Mouse (Mus musculus) embryonic fibroblast, embryonic 13.5 days (primary cell): ENCODE measurements at regions not wholly inside any gene's neighbourhood (a gene's known extent, or its start where the extent isn't known, plus 50 kb on each side); places are given as distances from the start of the nearest gene placed in this dataset.

Source experiments
- H3K27ac ChIP-seq: 2 replicates; pipeline ENCODE4 v1.5.1; 2012; ENCODE audit warnings: low read length, control low read depth, inconsistent platforms; ENCODE audit not compliant: insufficient read depth
- H3K4me1 ChIP-seq: 2 replicates; pipeline ENCODE4 v1.6.1; 2011; ENCODE audit warnings: low read length; ENCODE audit not compliant: control insufficient read depth, insufficient read depth
- H3K4me3 ChIP-seq: 2 replicates; pipeline ENCODE4 v1.5.1; 2011; ENCODE audit warnings: mild to moderate bottlenecking, control low read depth, low read length; ENCODE audit not compliant: insufficient read depth
- CTCF ChIP-seq: IDR thresholded peaks from 2 replicates; pipeline ENCODE4 v1.5.1; 2011; ENCODE audit warnings: mild to moderate bottlenecking, control low read depth, low read length, moderate library complexity, borderline replicate concordance; ENCODE audit not compliant: insufficient read depth
- POLR2A ChIP-seq: IDR thresholded peaks from 2 replicates; pipeline ENCODE4 v1.6.1; 2011; ENCODE audit warnings: low read depth, mild to moderate bottlenecking, control low read depth, low read length, moderate library complexity

DNA sequence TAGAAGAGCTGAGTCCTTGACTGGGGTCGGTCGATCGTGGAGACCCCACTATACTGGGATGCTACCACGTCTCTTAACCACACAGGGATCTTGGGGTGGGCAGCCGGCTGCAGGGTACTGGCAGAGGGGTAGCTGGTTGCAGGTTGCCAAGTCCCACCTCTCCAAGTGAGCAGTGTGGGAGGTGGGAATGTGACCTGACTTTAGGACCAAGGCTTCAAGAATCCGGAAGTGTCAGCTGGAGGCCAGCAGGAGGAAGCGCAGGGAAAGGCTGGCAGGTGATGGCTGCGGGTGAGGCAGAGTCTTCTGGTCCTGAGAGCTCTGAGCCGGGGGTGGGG, 99.2 kb downstream of the Amer3 start:
- Histone ChIP-seq H3K27ac (no peak overlapping the region), H3K4me1 (no peaks in the 10 kb centered on the region), H3K4me3 (peak overlapping the region; percentile 42)
- TF ChIP-seq POLR2A (no peak), CTCF (no peak)

DNA sequence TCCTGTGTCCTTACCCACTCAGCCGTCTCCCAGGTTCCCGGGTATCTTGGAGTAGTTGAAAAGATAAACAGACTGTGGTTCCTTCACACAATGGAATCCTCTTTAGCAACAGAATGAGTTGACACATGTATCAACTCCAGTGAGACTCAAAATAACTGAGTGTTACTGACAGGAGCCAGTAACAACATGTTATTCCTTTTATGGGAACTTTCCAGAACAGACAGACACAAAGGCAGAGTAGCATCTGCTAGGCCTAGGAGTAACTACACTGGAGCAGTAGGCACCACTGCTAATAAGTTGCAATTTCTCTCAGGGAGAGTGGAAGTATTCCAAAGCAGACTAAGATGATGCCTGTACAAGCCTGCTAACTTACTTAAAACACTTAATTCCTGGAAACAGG, 107.1 kb downstream of the Amer3 start:
- no peak for TF ChIP-seq POLR2A
- TF ChIP-seq CTCF: no peak
- H3K27ac ChIP-seq: no peak overlapping the region
- H3K4me3 ChIP-seq: no peak overlapping the region
- H3K4me1 ChIP-seq: no peaks in the 10 kb centered on the region

DNA sequence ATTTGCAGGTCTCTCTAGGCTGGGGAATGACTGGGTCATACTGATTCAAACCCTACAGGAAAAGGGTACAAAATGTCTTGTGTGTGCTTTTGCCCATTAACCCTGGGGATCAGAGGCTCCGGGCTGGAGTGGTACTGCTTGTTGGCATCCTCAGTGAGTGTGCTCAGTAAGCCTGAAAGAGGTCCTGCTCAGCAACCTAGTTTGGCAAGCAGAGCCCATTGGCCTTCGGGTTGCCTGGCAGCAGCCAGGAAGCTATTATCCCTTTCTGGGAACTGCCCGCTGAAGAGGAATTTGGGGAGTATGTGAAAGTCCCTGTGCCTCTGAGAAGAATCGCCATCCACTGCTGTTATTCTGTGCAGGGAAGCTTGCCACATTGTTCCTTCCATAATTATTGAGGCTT, 117.1 kb downstream of the Amer3 start:
- no peak for TF ChIP-seq CTCF
- TF ChIP-seq POLR2A: no peak
- Histone ChIP-seq H3K27ac (no peak overlapping the region), H3K4me1 (no peaks in the 10 kb centered on the region), H3K4me3 (no peak overlapping the region)

DNA sequence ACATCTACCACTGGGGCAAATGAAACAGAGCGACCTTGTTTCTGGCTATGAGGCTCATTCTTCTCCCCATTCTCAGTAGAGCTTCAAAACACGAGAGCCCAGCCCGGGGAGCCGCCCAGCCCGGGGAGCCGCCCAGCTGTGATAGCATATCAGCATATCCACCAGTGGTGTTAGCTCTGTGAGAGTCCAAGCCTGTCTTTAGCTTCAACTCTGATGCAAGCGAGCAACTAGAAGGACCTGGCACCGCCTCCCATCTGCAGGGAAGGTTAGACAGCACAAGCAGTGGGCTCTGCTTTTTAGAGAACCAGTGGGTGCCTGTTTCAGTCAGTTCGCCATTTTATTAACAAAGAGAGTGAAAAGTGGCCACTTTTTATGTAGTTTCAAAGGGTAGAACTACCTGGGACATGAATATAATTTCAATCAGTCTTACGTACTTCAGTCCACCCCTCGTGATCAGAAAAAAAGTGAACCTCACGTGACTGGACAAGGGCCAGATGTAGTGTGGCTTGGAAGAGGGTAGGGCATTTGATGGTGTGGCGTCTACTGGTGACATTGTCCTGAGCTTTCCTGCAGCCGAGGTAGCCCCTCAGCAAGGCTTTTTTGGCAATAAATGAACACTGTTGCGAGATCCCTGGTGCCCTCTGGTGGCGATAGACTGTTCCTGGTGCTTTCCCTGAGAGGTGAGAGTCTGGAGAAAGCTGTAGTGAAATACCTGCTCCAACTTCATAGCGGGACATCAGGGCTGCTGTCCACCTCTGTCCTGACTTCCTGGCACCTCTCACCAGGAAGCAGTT, 121.0 kb downstream of the Amer3 start:
- H3K4me1 ChIP-seq: no peaks in the 10 kb centered on the region
- TF ChIP-seq POLR2A (no peak), CTCF (peak; percentile 39; the same call in 1 of the 2 replicates)
- H3K27ac ChIP-seq: no peak overlapping the region
- no peak overlapping the region for H3K4me3 ChIP-seq

GRCm38 (mm10) chr1:34701436-34701835, 122.0 kb downstream of the Amer3 start:
- TF ChIP-seq CTCF: no peak
- no peak for TF ChIP-seq POLR2A
- Histone ChIP-seq H3K4me3 (no peak overlapping the region), H3K27ac (no peak overlapping the region), H3K4me1 (no peaks in the 10 kb centered on the region)

GRCm38 (mm10) chr1:34709089-34709488, 129.6 kb downstream of the Amer3 start:
- Histone ChIP-seq H3K27ac (no peak overlapping the region), H3K4me1 (no peaks in the 10 kb centered on the region), H3K4me3 (no peak overlapping the region)
- TF ChIP-seq POLR2A: no peak
- TF ChIP-seq CTCF: no peak

DNA sequence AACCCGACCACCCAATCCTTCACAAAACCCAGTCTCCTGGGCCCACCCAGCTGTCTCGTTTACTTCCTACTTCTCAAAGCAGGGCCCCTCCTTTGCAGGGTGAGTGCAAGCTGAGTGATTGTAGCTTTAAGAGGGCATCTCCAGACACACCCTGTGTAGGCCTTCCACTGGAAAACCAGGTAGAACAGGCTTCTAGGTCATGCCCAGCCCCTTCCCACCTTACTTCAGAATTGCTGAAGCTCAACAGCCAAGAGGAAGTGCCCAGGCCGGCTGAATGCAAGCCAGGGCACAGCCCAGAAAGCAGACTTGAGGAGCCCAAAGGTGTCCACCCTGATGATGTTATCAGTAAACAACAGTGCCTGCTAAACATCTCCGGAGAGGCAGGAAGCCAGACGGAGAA, 120.2 kb downstream of the Fam168b start:
- no peak for TF ChIP-seq CTCF
- no peak for TF ChIP-seq POLR2A
- Histone ChIP-seq H3K27ac (no peak overlapping the region), H3K4me1 (no peaks in the 10 kb centered on the region), H3K4me3 (no peak overlapping the region)

DNA sequence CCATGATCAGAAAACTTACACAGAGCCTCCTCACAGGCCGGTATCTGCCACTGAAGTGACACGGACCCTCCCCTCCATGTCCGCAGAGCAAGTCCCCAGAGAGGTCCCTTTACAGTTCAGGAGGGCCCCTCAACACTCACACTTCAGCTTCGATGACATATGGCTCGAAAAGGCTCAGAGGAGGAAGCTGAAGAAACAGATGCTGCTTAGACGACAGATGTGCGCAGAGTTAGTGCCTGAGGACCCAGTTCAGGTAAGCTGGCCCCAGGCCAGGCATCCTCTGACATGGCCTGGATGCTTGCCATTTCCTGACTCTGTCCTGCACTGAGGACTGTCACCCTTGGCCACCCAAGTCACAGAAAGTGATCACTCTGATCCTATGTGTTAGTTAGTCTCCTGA, 110.7 kb downstream of the Fam168b start:
- TF ChIP-seq POLR2A (no peak), CTCF (no peak)
- no peak overlapping the region for H3K4me3 ChIP-seq
- no peaks in the 10 kb centered on the region for H3K4me1 ChIP-seq
- H3K27ac ChIP-seq: no peak overlapping the region

DNA sequence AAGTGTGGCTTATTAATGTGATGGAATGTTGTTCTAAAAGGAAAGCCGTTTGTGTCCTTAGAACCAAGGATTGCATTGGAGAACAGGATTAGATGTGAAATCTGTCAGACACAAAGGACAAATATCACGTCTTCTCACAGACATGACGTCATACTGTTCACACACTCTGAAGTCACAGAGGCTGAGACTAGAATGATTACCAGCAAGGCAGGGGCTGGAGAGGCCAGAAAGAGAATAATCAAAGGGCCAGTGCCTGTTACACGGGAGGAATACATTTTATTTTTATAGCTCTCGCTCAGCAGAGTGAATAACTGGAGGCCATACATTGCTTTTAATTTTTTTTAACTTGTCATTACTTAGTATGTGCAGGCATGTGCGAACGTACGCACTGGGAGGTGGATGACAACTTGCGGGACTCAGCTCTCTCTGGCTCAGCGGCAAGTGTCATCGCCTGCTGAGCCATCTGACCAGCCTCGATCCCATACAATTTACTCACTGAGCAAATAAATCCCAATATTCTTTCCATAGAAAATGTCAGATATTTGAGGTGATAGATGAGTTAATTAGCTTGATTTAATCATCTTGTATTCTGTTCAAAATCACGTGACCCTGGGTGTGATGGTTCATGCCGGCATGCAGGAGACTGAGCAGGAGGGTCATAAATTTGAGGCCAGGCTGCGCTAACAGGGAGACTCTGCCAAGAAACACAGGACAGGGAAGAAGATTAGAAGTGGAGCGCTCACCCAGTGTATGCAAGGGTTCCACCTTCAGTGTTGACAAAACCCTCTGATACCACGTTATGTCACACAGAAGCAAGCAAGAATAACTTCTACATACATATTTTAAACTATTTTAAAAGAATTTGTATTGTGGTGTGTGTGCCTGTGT, 109.6 kb downstream of the Fam168b start:
- no peak overlapping the region for H3K27ac ChIP-seq
- H3K4me3 ChIP-seq: no peak overlapping the region
- no peaks in the 10 kb centered on the region for H3K4me1 ChIP-seq
- TF ChIP-seq POLR2A: no peak
- TF ChIP-seq CTCF: no peak
